Mouse (Mus musculus) small intestine, adult 2 months (tissue): ENCODE measurements around the gene Tmcc2.

ENCODE experiments used
- CTCF ChIP-seq: fragments of 200-500 bp; IDR thresholded peaks from 2 replicates; pipeline ENCODE4 v1.5.1; 2012; ENCODE audit warnings: low read depth, mild to moderate bottlenecking, control low read depth, inconsistent platforms, low read length, moderate library complexity, mixed read lengths; ENCODE audit not compliant: insufficient replicate concordance, insufficient read length; ENCODE audit errors: extremely low read depth
- POLR2A ChIP-seq: fragments of 200-500 bp; IDR thresholded peaks from 2 replicates; pipeline ENCODE4 v1.6.1; 2012; ENCODE audit warnings: low read depth, mild to moderate bottlenecking, control low read depth, inconsistent platforms, low read length, moderate library complexity

DNA sequence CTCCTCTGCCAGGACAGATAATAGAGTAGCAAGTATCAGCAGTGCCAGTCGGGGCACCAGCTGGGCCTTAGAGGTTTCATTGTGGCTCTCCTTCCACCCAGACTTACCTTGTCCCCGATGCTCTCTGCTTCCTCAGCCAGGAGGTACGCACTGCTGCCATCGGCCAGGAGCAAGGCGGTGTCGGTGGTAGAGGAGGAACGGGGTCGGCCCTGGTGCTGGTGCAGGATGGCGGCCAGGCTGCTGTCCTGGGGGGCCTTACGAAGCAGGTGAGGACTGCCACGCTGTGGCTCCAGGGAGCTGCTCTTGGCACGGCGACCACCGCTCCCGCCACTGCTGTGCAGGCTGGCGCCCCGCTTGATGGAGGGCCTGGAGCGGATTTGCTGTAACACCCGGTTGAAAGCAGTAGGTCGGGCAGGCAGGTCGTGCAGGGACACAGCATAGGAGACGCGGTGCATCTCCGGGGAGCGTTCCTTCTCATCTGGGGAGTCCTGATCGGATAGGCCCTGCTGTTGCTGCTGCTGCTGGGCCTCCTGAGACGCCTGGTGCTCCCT, 10.5 kb downstream of the Tmcc2 start:
- no peak for TF ChIP-seq POLR2A
- no peak for TF ChIP-seq CTCF
